Comparison of ENCODE assay signal across 15 mouse cellular contexts in the genomic region with DNA sequence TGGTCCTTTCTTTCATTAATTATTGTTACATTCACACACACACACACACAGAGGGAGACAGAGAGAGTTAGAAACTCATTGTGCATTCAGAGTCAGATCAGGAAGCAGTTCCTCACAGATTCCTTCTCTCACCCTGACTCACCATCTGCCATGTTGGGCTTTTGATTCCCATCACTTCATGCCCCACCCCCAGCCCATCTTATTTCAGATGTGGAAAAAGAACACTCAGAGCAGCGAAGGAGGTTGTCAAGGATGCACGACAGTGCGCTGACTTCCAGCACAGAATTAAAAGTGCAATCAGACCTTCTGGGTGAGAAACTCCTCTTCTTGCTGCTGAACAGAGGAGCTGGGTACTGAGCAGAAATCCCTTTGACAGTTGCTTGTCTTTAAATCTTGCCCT.
A peak's percentile ranks its signal among the peaks of the same experiment; 100 is the strongest.
DNase-seq lines count a peak whose midpoint lies in the region; ATAC-seq and TF ChIP-seq lines count a peak whose summit lies in the region.
"Had no signal": no experiment of that assay in that cellular context is flagged by ENCODE, and none has a peak within 500 bp of the region (broad histone marks: within the 10 kb centered on the region; RNA-seq: fewer than 3 reads in every experiment).

No protein-coding gene starts in this region.

- no peak for TF ChIP-seq CTCF in liver, postnatal 0 days (IDR thresholded peaks at IDR 0.05; ENCODE audit: low read depth)

- DNase-seq in layer of hippocampus, adult 18-20 months (ENCODE audit: low spot score in 2 of 2): peak; percentile 6 to 52
- no peak for DNase-seq in layer of hippocampus, adult 9-10 months (ENCODE audit: low spot score)
- DNase-seq in layer of hippocampus, postnatal 10 days (ENCODE audit: low spot score in 2 of 2): peak; percentile 11 to 17
- DNase-seq in right cerebral cortex, adult 2 months (ENCODE audit: low spot score in 2 of 2): peak; percentile 59 to 61
- DNase-seq in yolk sac, embryonic 10.5 days (ENCODE audit: low spot score): no peak
- no peak for DNase-seq in liver, postnatal 0 days
- DNase-seq in gastrocnemius, postnatal 36 days: no peak
- DNase-seq: cerebellum, adult 9-10 months; heart, adult 18-20 months; heart, postnatal 14 days; kidney, postnatal 14 days; lung, embryonic 14.5 days had no signal

- no peaks in the 10 kb centered on the region for H3K36me3 ChIP-seq in forebrain, embryonic 16.5 days (ENCODE audit: control insufficient read depth, insufficient read depth)
- no peaks in the 10 kb centered on the region for H3K36me3 ChIP-seq in liver, postnatal 0 days (replicated peaks; ENCODE audit: insufficient read depth, low read length)
- H3K36me3 ChIP-seq: intestine, embryonic 15.5 days had no signal

- no peaks in the 10 kb centered on the region for H3K9me3 ChIP-seq in forebrain, embryonic 16.5 days (ENCODE audit: control insufficient read depth, low read length)
- H3K9me3 ChIP-seq in liver, postnatal 0 days (ENCODE audit: low read length): no peaks in the 10 kb centered on the region
- H3K9me3 ChIP-seq: intestine, embryonic 15.5 days; megakaryocyte, embryonic 14.5 days had no signal

- intact Hi-C loops in gastrocnemius, postnatal 36 days (cut with DNase I): no loop called here

- no peak overlapping the region for H3K9ac ChIP-seq in forebrain, embryonic 16.5 days (replicated peaks; ENCODE audit: low read depth, low read length)
- H3K9ac ChIP-seq in liver, postnatal 0 days (replicated peaks): no peak overlapping the region
- H3K9ac ChIP-seq: intestine, embryonic 15.5 days; lung, embryonic 14.5 days had no signal

- no peaks in the 10 kb centered on the region for H3K27me3 ChIP-seq in forebrain, embryonic 16.5 days (replicated peaks; ENCODE audit: control insufficient read depth, insufficient read depth, low read length)
- H3K27me3 ChIP-seq in liver, postnatal 0 days (ENCODE audit: insufficient read depth, low read length): no peaks in the 10 kb centered on the region
- H3K27me3 ChIP-seq: intestine, embryonic 15.5 days; megakaryocyte, embryonic 14.5 days had no signal

- peaks cover 3% of the 10 kb centered on the region; the same call in 1 of the 2 replicates for H3K4me1 ChIP-seq in forebrain, embryonic 16.5 days (replicated peaks; ENCODE audit: control insufficient read depth, insufficient read depth, low read length)
- no peaks in the 10 kb centered on the region for H3K4me1 ChIP-seq in liver, postnatal 0 days (ENCODE audit: insufficient read depth)
- H3K4me1 ChIP-seq: megakaryocyte, embryonic 14.5 days had no signal

- WGBS in forebrain, embryonic 16.5 days: 40% methylated on average over 3 of the region's 3 CpGs
- whole genome bisulfite sequencing in liver, postnatal 0 days (ENCODE audit: insufficient replicate concordance): 75% methylated on average over 3 of the region's 3 CpGs

- TF ChIP-seq EP300 in liver, postnatal 0 days (IDR thresholded peaks at IDR 0.05; ENCODE audit: low read depth): no peak

- H3K27ac ChIP-seq in forebrain, embryonic 16.5 days (ENCODE audit: low read length): no peak overlapping the region
- H3K27ac ChIP-seq in liver, postnatal 0 days (ENCODE audit: low read depth): no peak overlapping the region
- H3K27ac ChIP-seq: intestine, embryonic 15.5 days had no signal

- H3K4me2 ChIP-seq in forebrain, embryonic 16.5 days (ENCODE audit: low read length): no peak overlapping the region
- no peak overlapping the region for H3K4me2 ChIP-seq in liver, postnatal 0 days (ENCODE audit: low read depth, low read length)
- H3K4me2 ChIP-seq: intestine, embryonic 15.5 days; lung, embryonic 14.5 days had no signal

- H3K4me3 ChIP-seq in forebrain, embryonic 16.5 days (replicated peaks; ENCODE audit: low read length): no peak overlapping the region
- no peak overlapping the region for H3K4me3 ChIP-seq in liver, postnatal 0 days (ENCODE audit: low read depth, low read length)
- H3K4me3 ChIP-seq: intestine, embryonic 15.5 days; megakaryocyte, embryonic 14.5 days had no signal

- ATAC-seq in forebrain, embryonic 16.5 days: peak; percentile 72
- no peak for ATAC-seq in liver, postnatal 0 days
- ATAC-seq: intestine, embryonic 15.5 days had no signal

Comparison
In these comparisons a context has a peak if more than half of its experiments do, and no peak if none do; other contexts are left out.
1. DNase-seq: peak in layer of hippocampus, adult 18-20 months (2 of 2), layer of hippocampus, postnatal 10 days (2 of 2) and right cerebral cortex, adult 2 months (2 of 2); none in layer of hippocampus, adult 9-10 months (single experiment), yolk sac, embryonic 10.5 days (single experiment), liver, postnatal 0 days (single experiment) and gastrocnemius, postnatal 36 days (0 of 2).